Mouse (Mus musculus): ENCODE data around the gene Mien1.

GRCm38 (mm10) chr11:98456545-98456944 is 17.8 kb upstream of the Mien1 start:
- TF ChIP-seq CTCF (IDR thresholded peaks at IDR 0.05 in 2 of 3, conservative IDR thresholded peaks at IDR 0.05 in 1 of 3; ENCODE audit: control insufficient read depth in 1 of 3, insufficient read depth in 1 of 3, low read depth in 2 of 3, low read length in 3 of 3, poor library complexity in 1 of 3, severe bottlenecking in 1 of 3) (no peak), SIN3A (IDR thresholded peaks at IDR 0.05; ENCODE audit: low read length) (no peak), POLR2AphosphoS2 (IDR thresholded peaks at IDR 0.05; ENCODE audit: low read length) (no peak), MYC (IDR thresholded peaks at IDR 0.05; ENCODE audit: low read depth, low read length) (no peak), EP300 (IDR thresholded peaks at IDR 0.05; ENCODE audit: low read depth in 1 of 2, low read length in 2 of 2) (no peak), CHD2 (IDR thresholded peaks at IDR 0.05; ENCODE audit: low read length) (no peak), BHLHE40 (IDR thresholded peaks at IDR 0.05; ENCODE audit: borderline replicate concordance, low read depth, low read length) (no peak)
